Mouse (Mus musculus) liver, adult 2 months (tissue): ENCODE results near the gene Lrrn2.

Experiments
- CTCF ChIP-seq: fragments of 200-500 bp; IDR thresholded peaks from 2 replicates; pipeline ENCODE4 v1.5.1; 2011; ENCODE audit warnings: low read depth, low read length, control low read depth
- POLR2A ChIP-seq: fragments of 200-500 bp; IDR thresholded peaks from 2 replicates; pipeline ENCODE4 v1.6.1; 2011; ENCODE audit warnings: low read length, control low read depth; ENCODE audit not compliant: insufficient read depth; ENCODE audit errors: extremely low read depth

DNA sequence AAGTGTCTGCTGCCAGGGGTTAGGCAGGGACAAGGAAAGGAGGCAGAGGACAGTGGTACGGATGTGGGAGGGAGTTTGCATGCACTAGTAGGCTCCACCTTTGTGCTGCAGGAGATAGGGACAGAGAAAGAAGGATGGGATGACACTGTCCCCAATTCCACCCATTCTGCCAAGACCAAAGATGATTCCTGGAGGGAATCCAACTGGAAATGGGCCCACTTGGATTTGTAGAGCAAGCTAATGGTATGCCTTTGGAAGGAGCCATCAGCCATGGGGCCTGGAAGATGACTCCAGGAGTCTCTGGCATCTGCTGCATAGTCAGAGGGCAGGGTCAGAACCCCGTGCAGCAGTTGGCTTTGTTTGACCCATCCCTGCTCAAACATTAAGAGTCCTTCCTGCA, 52.3 kb downstream of the Lrrn2 start:
- TF ChIP-seq POLR2A (no peak), CTCF (no peak)
